Mouse (Mus musculus) limb, embryonic 12.5 days (tissue): ENCODE results near the gene Tmbim7. TPM values are rescaled to one million over a fixed set of nuclear protein-coding genes. Genes with fewer than 3 reads are reported as not detected.
"Not testable (repeated sequence)": the region's sequence is repeated elsewhere in the genome, so short reads cannot be mapped to it uniquely, and the experiment has no call there.

Experiments used
- ATAC-seq: fragments of 200-750 bp; cut with Nextera tagmentation; 2 replicates; pipeline ENCODE4 v1.8.0; 2017; ENCODE audit warnings: low read depth, moderate TSS enrichment; ENCODE audit not compliant: insufficient number of reproducible peaks, insufficient read depth, low FRiP score, low TSS enrichment
- H3K27ac ChIP-seq: fragments of 300-500 bp; sonication (generic); 2 replicates; pipeline ENCODE4 v1.5.1; 2016; ENCODE audit warnings: mild to moderate bottlenecking, moderate library complexity
- H3K27me3 ChIP-seq: fragments of 300-500 bp; sonication (generic); 2 replicates; pipeline ENCODE4 v1.6.1; 2016; ENCODE audit warnings: mild to moderate bottlenecking, moderate library complexity
- H3K36me3 ChIP-seq: fragments of 300-500 bp; sonication (generic); 2 replicates; pipeline ENCODE4 v1.6.1; 2016; ENCODE audit warnings: mild to moderate bottlenecking, moderate library complexity
- H3K4me1 ChIP-seq: fragments of 300-500 bp; sonication (generic); replicated peaks from 2 replicates; pipeline ENCODE4 v1.6.1; 2016
- H3K4me2 ChIP-seq: fragments of 300-500 bp; sonication (generic); 2 replicates; pipeline ENCODE4 v1.6.1; 2016; ENCODE audit warnings: mild to moderate bottlenecking, moderate library complexity
- H3K4me3 ChIP-seq: fragments of 300-500 bp; sonication (generic); replicated peaks from 2 replicates; pipeline ENCODE4 v1.5.1; 2016; ENCODE audit warnings: mild to moderate bottlenecking
- H3K9ac ChIP-seq: fragments of 300-500 bp; sonication (generic); replicated peaks from 2 replicates; pipeline ENCODE4 v1.6.1; 2016; ENCODE audit warnings: mild to moderate bottlenecking, moderate library complexity
- H3K9me3 ChIP-seq: fragments of 300-500 bp; sonication (generic); 2 replicates; pipeline ENCODE4 v1.6.1; 2016; ENCODE audit warnings: mild to moderate bottlenecking, moderate library complexity
- WGBS: fragments of 180-500 bp; shearing (Covaris S2); methylation state at CpG from one replicate; pipeline ENCODE4 v1.1.7; 2016; 5-methylcytosine and 5-hydroxymethylcytosine counted together
- polyA plus RNA-seq: library from polyadenylated mRNA; unstranded; fragments of >200 nt; fragmentation: Nextera tagmentation; extraction: Ambion mirVana; gene quantifications from 2 replicates; pipeline ENCODE4 v1.2.1, GENCODE M21; 2016

Tmbim7 gene
- polyA plus RNA-seq, 1 experiment from 2014 or later = not detected

- no peak for ATAC-seq
- H3K4me1 ChIP-seq = peaks cover 7% of the 10 kb centered on the region
- H3K4me2 ChIP-seq = no peak overlapping the region
- no peaks in the 10 kb centered on the region for H3K27me3 ChIP-seq
- no peak overlapping the region for H3K9ac ChIP-seq
- WGBS = 94% methylated on average over 6 of the region's 6 CpGs
- no peak overlapping the region for H3K27ac ChIP-seq
- H3K4me3 ChIP-seq = no peak overlapping the region
- H3K36me3 ChIP-seq = peaks cover 49% of the 10 kb centered on the region
- H3K9me3 ChIP-seq = no peaks in the 10 kb centered on the region
Observed at GRCm38 (mm10) chr5:3644621-3645020, 6.4 kb upstream of the Tmbim7 start.

- 0 out of 2 replicates have a peak overlapping the region, but pooled peaks have one; percentile 1 for H3K4me3 ChIP-seq
- no peak overlapping the region for H3K9ac ChIP-seq
- WGBS = 46% methylated on average over 6 of the region's 6 CpGs
- peaks cover 44% of the 10 kb centered on the region for H3K36me3 ChIP-seq
- H3K4me2 ChIP-seq = peak overlapping the region; percentile 37
- no peaks in the 10 kb centered on the region for H3K9me3 ChIP-seq
- no peak for ATAC-seq
- H3K4me1 ChIP-seq = peaks cover 7% of the 10 kb centered on the region
- no peak overlapping the region for H3K27ac ChIP-seq
- no peaks in the 10 kb centered on the region for H3K27me3 ChIP-seq
Observed at GRCm38 (mm10) chr5:3645326-3645725, 5.7 kb upstream of the Tmbim7 start.

- peaks cover 7% of the 10 kb centered on the region for H3K4me1 ChIP-seq
- no peaks in the 10 kb centered on the region for H3K27me3 ChIP-seq
- H3K4me2 ChIP-seq = peak overlapping the region; percentile 61
- WGBS = 34% methylated on average over 6 of the region's 6 CpGs
- H3K9ac ChIP-seq = peak overlapping the region; percentile 88; the same call in 1 of the 2 replicates
- no peak for ATAC-seq
- peak overlapping the region; percentile 93 for H3K4me3 ChIP-seq
- no peak overlapping the region for H3K27ac ChIP-seq
- no peaks in the 10 kb centered on the region for H3K9me3 ChIP-seq
- H3K36me3 ChIP-seq = peaks cover 34% of the 10 kb centered on the region
Observed at GRCm38 (mm10) chr5:3646539-3646938, 4.4 kb upstream of the Tmbim7 start.

- under 1% methylated on average over 60 of the region's 60 CpGs for WGBS
- peak; percentile 71 for ATAC-seq
- Histone ChIP-seq H3K36me3 (peaks cover 28% of the 10 kb centered on the region), H3K27ac (peak overlapping the region; percentile 93), H3K9ac (peak overlapping the region; percentile 88), H3K4me2 (peak overlapping the region; percentile 61), H3K4me1 (peaks cover 7% of the 10 kb centered on the region), H3K4me3 (peak overlapping the region; percentile 93), H3K27me3 (no peaks in the 10 kb centered on the region), H3K9me3 (no peaks in the 10 kb centered on the region)
Observed at GRCm38 (mm10) chr5:3646991-3647707, 3.8 kb upstream of the Tmbim7 start.

GRCm38 (mm10) chr5:3647708-3648121, 3.3 kb upstream of the Tmbim7 start:
- WGBS = 0% methylated on average over 18 of the region's 46 CpGs
- peak overlapping the region; percentile 93 for H3K27ac ChIP-seq
- peaks cover 7% of the 10 kb centered on the region for H3K4me1 ChIP-seq
- H3K36me3 ChIP-seq = peaks cover 23% of the 10 kb centered on the region
- H3K4me2 ChIP-seq = peak overlapping the region; percentile 61
- H3K9me3 ChIP-seq = no peaks in the 10 kb centered on the region
- ATAC-seq = peak; percentile 93
- H3K9ac ChIP-seq = peak overlapping the region; percentile 88
- no peaks in the 10 kb centered on the region for H3K27me3 ChIP-seq
- H3K4me3 ChIP-seq = peak overlapping the region; percentile 93

- Histone ChIP-seq H3K4me2 (peak overlapping the region; percentile 61), H3K27me3 (no peaks in the 10 kb centered on the region), H3K9me3 (no peaks in the 10 kb centered on the region), H3K27ac (no peak overlapping the region), H3K9ac (no peak overlapping the region), H3K4me3 (peak overlapping the region; percentile 93), H3K4me1 (peaks cover 7% of the 10 kb centered on the region), H3K36me3 (peaks cover 18% of the 10 kb centered on the region)
- ATAC-seq = peak; percentile 44; the same call in 1 of the 2 replicates
- WGBS = 49% methylated on average over 4 of the region's 4 CpGs
Observed at GRCm38 (mm10) chr5:3648206-3648848, 2.7 kb upstream of the Tmbim7 start.

GRCm38 (mm10) chr5:3648849-3649210, 2.2 kb upstream of the Tmbim7 start:
- Histone ChIP-seq H3K36me3 (peaks cover 15% of the 10 kb centered on the region), H3K27ac (no peak overlapping the region), H3K4me1 (peaks cover 7% of the 10 kb centered on the region), H3K4me2 (no peak overlapping the region), H3K4me3 (no peak overlapping the region), H3K27me3 (no peaks in the 10 kb centered on the region), H3K9ac (no peak overlapping the region), H3K9me3 (no peaks in the 10 kb centered on the region)
- WGBS = 73% methylated on average over 4 of the region's 4 CpGs
- ATAC-seq = no peak

- H3K36me3 ChIP-seq = no peaks in the 10 kb centered on the region
- WGBS = 93% methylated on average over 5 of the region's 5 CpGs
- no peak overlapping the region for H3K4me3 ChIP-seq
- H3K4me1 ChIP-seq = no peaks in the 10 kb centered on the region
- ATAC-seq = no peak
- no peak overlapping the region for H3K4me2 ChIP-seq
- no peaks in the 10 kb centered on the region for H3K27me3 ChIP-seq
- H3K9me3 ChIP-seq = no peaks in the 10 kb centered on the region
- H3K27ac ChIP-seq = no peak overlapping the region
- H3K9ac ChIP-seq = no peak overlapping the region
Observed at GRCm38 (mm10) chr5:3651621-3652020, 640 bp downstream of the Tmbim7 start.

GRCm38 (mm10) chr5:3652903-3653575, 2.1 kb downstream of the Tmbim7 start:
- not testable (repeated sequence) for H3K4me1 ChIP-seq, ATAC-seq, H3K9me3 ChIP-seq, H3K4me2 ChIP-seq, H3K4me3 ChIP-seq, H3K9ac ChIP-seq, H3K27me3 ChIP-seq, H3K27ac ChIP-seq, H3K36me3 ChIP-seq
- 92% methylated on average over 17 of the region's 25 CpGs for WGBS

- 89% methylated on average over 4 of the region's 4 CpGs for WGBS
- Histone ChIP-seq H3K4me2 (no peak overlapping the region), H3K4me3 (no peak overlapping the region), H3K9ac (no peak overlapping the region), H3K36me3 (no peaks in the 10 kb centered on the region), H3K27ac (no peak overlapping the region), H3K4me1 (no peaks in the 10 kb centered on the region), H3K9me3 (no peaks in the 10 kb centered on the region), H3K27me3 (no peaks in the 10 kb centered on the region)
- ATAC-seq = no peak
Observed at GRCm38 (mm10) chr5:3653801-3654200, 2.8 kb downstream of the Tmbim7 start.

- 73% methylated on average over 5 of the region's 5 CpGs for WGBS
- no peak for ATAC-seq
Observed at GRCm38 (mm10) chr5:3657085-3657484, 6.1 kb downstream of the Tmbim7 start, which contains the start of gene Gatad1. Gatad1 (minus strand) TSS chr5:3657185.

More at GRCm38 (mm10) chr5:3657085-3657484, 6.1 kb downstream of the Tmbim7 start, which contains the start of gene Gatad1:
- Histone ChIP-seq H3K9ac (no peak within 1 kb of the TSS), H3K4me2 (no peak within 1 kb of the TSS), H3K27ac (no peak within 1 kb of the TSS), H3K4me3 (no peak within 1 kb of the TSS), H3K27me3 (no peaks in the 10 kb centered on the region), H3K4me1 (no peaks in the 10 kb centered on the region), H3K36me3 (no peaks in the 10 kb centered on the region), H3K9me3 (no peaks in the 10 kb centered on the region)
